Mouse (Mus musculus) gastrocnemius, postnatal 10 days (tissue): ENCODE results near the gene Wdr26. TPM values are rescaled to one million over a fixed set of nuclear protein-coding genes. Genes with fewer than 3 reads are reported as not detected.

Source experiments
- DNase-seq: peaks from one replicate; pipeline ENCODE4 v3.0.0; 2021; ENCODE audit warnings: mixed read lengths
- total RNA-seq, 2 experiments: library from RNA; stranded (reverse); gene quantifications; 2 replicates each; pipeline ENCODE4 v1.2.3; 2021

Wdr26 gene
- total RNA-seq, 2 experiments from 2014 or later = 105 to 116 TPM

DNA sequence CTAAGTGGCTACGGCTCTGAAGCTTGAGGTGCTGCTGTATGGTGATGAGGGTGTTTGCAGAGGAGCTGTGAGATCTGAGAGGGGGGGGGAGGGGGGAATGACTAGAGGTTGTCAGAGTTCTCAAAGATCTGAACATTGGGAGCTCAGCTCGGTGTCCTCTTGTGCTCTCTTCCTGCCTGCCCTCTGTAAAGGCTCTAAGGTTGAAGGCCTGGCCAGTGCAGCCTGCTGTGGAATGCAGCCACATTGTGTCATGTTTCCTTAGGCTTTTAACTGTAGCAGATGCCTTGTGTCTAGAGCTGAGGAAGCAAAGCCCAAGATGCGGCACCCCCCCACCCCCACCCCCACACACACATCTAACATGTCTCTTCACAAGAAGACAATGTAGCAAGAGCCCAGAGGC is 43.4 kb downstream of the Wdr26 start:
- no peak for DNase-seq

DNA sequence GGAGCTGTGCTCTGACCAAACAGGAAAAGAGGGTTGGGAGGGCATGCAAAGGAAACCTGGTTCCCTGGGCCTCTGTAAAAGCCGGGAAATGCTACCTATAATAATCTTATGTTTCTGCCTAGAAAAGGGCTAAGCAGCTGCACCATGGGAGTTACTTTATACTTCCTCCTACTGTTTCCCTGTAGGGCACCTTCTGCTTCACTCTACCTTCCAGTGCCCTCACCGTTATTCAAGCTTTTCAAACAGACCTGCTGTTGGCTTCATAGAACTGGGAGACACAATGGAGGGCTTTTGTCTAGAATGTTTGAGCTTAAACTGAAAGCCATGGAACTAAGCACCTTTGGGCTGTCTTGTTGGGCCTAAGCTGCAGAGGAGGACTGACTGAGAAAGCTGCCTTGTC is 44.0 kb downstream of the Wdr26 start:
- no peak for DNase-seq

GRCm38 (mm10) chr1:181151541-181151940 is 60.3 kb downstream of the Wdr26 start:
- DNase-seq = no peak

GRCm38 (mm10) chr1:181150827-181151534 is 60.8 kb downstream of the Wdr26 start:
- peak; percentile 90 for DNase-seq

DNA sequence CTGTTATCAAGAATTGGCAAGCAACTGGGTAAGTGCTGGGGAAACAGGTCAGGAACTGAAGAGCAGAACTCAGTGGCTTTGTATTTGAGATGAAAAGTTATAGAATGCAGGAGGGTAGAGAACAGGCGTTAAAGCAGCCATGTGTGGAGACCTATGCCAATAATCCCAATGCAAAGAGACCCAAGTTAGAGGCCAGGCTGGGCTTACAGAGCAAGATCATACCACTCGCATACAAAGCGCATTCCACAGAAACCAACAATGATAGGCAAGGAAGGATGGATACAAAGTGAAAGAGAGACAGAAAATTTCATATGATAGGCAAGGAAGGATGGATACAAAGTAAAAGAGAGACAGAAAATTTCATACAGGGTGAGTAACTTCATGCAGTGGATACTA is 61.4 kb downstream of the Wdr26 start:
- DNase-seq = no peak

DNA sequence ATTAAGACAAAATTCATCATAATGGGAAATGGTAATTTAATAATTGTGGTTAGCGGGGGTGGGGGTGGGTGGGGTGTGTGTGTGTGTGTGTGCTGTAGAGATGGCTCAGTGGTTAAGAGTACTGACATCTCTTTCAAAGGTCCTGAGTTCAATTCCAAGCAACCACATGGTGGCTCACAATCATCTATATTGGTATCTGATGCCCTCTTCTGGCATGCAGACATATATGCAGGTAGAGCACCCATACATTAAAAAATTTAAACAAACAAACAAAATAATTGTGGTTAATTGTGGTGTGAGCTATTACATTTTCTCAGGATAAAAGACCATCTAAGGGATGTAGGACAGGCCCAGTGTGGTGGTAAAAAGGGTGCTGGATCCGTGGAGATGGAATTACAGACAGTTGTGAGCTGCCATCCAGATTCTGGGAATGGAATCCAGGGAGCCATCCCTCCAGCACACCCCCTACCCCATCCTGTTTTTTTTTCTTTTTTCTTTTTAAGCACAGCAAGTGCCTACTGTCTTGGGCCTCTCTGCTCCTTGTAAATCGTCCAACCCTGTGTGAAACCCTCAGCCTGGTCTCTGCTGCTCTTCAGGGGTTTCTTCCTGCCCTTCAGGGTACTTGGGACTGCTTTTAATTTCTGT is 62.3 kb downstream of the Wdr26 start:
- DNase-seq = no peak

- no peak for DNase-seq
Measured at GRCm38 (mm10) chr1:181148540-181148939, 63.3 kb downstream of the Wdr26 start.

DNA sequence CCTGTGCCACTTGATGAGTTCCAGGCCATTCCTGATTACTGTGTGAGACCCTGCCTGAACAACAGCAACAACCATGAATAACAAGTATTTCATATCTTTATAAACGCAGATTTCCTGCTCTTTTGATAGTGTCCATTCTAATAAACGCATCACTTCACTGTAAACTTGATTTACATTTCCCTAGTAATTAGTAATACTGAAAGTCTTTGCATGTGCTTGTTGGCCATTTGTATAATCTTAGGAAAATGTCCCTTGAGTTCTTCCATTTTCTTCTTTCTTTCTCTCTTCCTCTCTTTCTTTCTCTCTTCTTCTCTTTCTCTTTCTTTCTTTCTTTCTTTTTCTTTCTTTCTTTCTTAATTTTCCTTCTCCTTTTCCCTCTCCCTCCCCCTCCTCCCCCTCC is 65.6 kb downstream of the Wdr26 start:
- DNase-seq = no peak

DNA sequence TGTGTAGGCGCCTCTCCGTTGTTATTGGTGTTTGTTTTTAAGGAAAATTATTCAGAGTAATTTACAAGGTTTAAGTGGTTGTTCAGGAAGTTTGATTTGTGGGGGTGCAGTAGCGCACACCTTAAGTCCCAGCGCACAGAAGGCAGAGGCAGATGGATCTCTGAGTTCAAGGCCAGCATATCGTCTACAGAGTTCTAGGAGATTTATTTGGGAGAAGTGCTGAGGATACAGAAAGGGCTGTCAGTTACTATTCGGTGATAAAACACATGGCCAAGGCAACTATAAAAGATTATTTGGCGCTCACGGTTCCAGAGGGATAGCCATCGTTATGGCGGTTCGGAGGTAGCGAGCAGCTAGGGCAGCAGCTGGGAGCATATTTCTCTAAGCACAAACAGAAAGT is 66.8 kb downstream of the Wdr26 start:
- no peak for DNase-seq

DNA sequence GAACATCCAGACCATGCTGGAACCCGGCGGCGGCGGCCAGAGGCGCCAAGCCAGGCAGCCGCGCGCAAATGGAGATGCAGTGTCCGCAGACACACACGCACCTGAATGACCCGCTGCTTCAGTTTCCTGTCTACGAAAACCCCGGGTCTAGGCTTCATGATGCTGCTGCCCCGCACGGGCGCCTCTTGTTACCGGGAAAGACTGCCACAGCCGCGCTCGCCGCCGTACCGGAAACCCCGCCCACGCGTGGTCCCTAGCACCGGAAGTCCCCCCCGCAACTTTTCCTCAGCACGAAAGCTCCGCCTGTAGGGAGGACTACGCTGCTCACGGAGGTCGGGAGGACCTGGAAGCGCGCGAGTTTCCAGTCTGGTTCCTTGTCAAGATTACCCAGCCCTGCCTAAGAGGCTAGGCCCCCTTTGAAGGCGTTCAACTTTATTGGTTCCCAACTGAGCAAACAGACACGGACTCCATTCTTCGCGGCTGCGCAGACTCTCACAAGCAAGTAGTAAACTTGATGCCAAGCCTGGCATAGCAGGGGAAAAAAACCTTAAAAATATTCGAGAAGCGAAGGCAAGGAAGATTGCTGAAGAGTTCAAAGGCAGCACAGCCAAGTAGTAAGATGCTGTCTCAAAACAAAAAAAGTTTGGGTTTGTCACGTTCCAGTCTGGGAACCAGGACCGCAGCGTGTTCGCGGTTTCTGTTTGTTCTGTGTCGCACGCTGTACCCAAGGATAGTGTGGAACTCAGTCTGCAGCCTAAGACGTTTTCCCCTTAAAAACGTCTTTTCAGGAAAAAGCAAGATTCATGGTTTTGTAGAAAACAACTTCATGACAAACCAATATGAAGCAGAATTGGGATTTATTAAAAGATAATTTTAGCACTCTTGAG is 67.6 kb downstream of the Wdr26 start, which contains the start of the genes Nvl and Cnih4:
Gene Nvl, minus strand, starts transcription at position 255 of the 887 bp plus-strand sequence.
Gene Cnih4, plus strand, starts transcription at position 744 of the 887 bp plus-strand sequence.
- peak; percentile 90 for DNase-seq

DNA sequence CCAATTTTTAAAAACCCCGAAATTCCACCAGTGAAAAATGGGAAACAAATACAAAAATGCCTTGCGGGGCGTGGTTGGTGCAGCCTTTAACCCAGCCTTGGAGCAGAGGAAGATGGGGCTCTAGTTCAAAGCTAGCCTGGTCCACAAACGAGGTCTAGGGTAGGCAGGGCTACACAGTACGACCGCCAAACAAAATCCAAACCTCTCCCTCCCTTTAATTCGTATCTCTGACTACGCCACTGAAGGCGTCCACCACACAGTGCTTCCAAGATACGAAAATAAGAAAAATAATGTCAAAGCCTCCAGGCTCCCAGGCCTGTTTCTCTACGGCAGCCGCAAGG is 68.2 kb downstream of the Wdr26 start:
- DNase-seq = no peak

GRCm38 (mm10) chr1:181138730-181139129 is 73.1 kb downstream of the Wdr26 start:
- DNase-seq = no peak

DNA sequence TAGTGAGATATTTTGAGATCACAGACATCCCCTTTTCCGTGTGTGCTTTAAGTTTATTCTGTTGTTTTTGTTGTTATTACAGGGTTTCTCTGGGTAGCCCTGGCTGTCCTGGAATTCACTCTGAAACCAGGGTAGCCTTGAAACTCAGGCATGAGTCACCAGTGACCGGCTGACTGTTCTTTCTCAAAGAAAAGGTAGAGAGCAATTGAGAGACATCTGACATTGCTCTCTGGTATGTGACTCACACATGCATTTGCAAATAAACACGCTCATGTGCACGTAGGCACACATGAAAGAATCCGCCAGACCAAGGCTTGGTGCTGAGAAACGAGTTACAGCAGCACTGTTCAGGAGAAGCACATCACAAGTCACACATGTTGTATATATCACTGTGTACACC is 79.9 kb downstream of the Wdr26 start:
- no peak for DNase-seq

GRCm38 (mm10) chr1:181126766-181127165 is 85.0 kb downstream of the Wdr26 start:
- DNase-seq = no peak

DNA sequence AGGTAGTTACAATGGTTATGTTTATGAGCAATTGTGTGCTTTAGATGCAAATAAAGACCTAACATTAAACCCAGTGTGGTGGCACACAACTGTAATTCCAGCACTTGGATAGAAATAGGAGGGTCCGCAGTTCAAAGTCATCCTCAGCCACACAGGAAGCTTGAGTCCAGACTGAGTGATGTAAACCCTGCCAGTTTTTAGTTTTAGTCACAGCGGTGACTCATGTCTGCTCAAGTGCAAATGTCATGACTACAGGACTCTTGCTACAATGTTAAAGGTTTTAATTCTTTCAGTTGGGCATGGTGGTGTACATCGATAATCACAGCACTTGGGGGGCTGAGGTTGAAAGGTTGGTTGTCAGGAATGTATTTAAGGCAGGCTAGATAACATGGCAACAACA is 85.9 kb downstream of the Wdr26 start:
- DNase-seq = no peak

DNA sequence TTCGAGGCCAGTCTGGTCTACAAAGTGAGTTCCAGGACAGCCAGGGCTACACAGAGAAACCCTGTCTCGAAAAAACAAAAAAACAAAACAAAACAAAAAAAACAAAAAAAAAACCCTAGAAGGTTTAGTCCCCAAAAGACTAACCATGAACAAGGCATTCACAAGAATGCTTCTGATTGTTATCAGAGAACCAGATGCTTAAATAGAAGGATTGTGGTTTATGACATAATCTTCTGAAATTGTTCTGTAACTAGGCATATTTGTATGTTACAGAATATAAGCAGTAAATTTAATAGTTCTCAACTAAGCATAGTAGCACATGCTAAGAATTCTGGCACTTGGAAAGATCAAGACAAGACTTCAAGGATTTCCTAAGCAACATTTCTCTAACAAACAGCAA is 87.7 kb downstream of the Wdr26 start:
- DNase-seq = no peak

Other genes with a start within 250 kb of the Wdr26 start
- gene Ephx1, start 191.1 kb downstream of the Wdr26 start, total RNA-seq = 10 to 100 TPM; 15.8 to 17.6 TPM
- gene 9130409I23Rik, start 160.8 kb downstream of the Wdr26 start, total RNA-seq = not detected
- gene Nvl, start 67.8 kb downstream of the Wdr26 start, total RNA-seq = 10 to 100 TPM in 1 of 2 experiments, 1 to 10 TPM in 1; 9.2 to 12.5 TPM
- gene Cnih4, start 67.3 kb downstream of the Wdr26 start, total RNA-seq = 10 to 100 TPM; 27.5 to 30.9 TPM
- under 1 TPM; 0.18 to 0.42 TPM for gene Cnih3, start 140.6 kb upstream of the Wdr26 start, total RNA-seq